Mouse (Mus musculus): Measurements from ENCODE around the gene Mnt.

Gene Mnt

DNA sequence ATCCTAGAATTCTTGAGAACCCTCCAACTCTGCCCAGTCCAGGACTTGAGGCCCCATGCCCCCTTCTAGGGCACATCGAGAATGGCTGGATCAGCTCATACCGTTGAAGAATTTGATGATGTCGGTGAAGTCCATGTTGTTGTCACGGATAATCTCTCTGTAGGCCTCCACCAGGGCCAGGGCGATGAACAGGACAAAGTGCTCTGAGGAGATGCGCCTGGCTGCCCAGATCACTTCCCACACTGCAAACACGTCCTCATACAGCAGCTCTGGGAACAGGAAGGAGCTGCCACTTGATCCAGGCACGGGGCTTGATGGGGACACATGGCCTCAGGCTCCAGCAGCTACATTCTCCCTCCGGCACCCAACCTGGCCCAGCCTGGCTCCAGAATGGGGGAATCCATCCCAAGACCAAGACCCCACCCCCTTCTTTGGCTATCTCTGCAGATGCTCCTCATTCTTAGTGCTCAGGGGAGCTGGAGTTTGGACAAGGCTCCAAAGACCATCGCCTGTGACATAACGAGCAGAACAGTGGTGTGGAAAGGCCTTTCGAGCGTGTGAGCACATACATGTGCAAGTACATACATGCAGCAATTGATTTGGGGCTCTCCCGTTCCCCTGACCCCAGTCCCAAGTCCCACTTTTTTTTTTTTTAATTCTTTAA, 20.4 kb downstream of the Mnt start:
- no peak for DNase-seq

- no peak for DNase-seq
Observed at GRCm38 (mm10) chr11:74857756-74858155, 27.0 kb downstream of the Mnt start.

DNA sequence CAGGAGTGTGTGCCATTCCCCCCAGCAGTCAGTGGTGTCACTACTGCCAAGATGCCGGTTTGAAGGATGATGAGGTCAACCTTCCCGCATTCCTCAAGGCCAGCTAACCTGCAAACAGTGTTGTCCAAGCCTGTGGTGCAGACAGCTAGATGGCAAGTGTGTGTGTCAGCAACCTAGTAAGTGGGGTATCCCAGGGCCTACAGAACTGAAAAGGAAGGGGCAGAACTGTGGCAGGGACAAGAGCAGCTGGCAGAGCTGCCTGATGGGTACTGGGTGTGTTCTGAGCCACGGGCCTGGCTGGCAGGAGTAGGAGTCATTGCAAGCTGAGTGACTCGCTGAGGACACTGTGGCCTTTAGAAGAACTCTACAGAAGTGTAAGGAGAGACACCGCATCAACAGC, 31.4 kb downstream of the Mnt start:
- no peak for DNase-seq

GRCm38 (mm10) chr11:74863471-74863870, 32.8 kb downstream of the Mnt start:
- DNase-seq, result peak; percentile 53

DNA sequence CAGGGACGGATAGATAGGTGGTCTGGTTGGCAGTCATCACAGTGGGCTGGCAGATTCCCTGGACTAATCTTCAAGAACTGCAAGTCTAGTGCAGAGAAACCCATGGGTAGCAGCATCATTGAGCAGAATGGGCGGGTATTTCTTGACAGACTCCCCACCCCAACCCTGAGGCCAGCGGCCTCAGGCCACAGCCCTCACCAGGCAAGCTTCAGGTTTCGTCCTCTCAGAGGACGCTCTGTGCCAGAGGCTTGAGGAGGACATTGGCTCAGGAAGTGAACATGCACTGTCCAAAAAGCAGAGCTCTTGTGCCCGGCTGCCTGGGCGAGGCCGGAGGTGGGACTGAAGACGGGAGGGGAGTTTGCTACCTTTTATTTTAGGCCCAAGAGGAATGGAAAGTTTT, 33.7 kb downstream of the Mnt start:
- DNase-seq, result no peak

GRCm38 (mm10) chr11:74865252-74865651, 34.5 kb downstream of the Mnt start:
- no peak for DNase-seq

- DNase-seq, result peak; percentile 75
Observed at GRCm38 (mm10) chr11:74866640-74867039, 35.9 kb downstream of the Mnt start.

GRCm38 (mm10) chr11:74867181-74867580, 36.5 kb downstream of the Mnt start:
- peak; percentile 9 for DNase-seq

DNA sequence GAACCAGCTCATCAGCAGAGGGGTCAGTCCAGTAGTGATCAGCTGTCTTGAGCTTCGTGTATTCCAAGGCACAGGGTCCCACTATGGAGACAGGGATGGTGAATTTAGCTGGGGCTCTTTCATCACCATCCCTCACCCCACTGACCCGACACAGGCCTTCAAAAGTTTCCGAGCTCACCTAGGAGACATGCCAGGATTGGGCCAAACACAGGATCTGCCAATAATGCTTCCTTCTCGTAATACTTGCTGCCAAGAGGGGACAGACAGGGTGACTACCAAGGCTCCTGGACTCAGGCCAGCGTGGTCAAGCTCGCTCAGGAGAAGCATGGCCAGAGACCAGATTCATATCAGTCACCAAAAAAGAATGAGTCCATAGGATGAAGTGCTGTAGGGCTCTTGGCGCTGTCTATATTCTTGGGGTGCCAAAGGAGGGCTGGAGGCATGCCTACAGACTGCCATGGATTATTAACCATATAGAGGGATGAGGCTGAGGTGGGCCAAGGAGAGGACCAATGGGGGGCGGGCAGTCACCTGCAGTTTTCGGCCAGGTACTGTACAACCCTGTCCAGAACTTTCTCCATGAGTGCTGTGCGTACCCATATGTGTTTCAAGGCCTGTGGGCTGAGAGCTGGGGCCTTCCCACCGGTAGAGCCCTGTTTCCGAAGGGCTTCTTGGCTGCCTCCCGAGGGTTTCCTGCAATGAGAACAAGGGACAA, 37.5 kb downstream of the Mnt start:
- no peak for DNase-seq

DNA sequence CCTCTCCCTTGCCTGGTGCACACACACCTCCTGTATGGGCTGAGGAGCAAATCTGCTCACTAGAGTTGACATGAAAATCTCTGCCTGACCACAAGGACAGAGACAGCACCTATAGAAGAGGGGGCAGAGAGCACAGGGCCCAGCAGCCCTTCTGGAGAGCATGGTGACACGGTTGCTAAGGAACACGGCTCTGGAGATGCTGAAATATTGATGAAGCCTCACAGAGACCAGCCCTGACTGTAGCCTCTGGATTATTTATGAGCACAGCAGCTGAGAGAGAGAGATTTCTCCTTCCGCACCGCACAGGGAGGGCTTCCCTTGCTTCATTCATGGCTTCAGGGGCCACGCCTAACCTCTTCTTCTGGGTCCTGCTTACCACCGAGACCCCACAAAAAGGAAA, 38.9 kb downstream of the Mnt start:
- no peak for DNase-seq

- no peak for DNase-seq
Observed at GRCm38 (mm10) chr11:74870544-74870943, 39.8 kb downstream of the Mnt start.

DNA sequence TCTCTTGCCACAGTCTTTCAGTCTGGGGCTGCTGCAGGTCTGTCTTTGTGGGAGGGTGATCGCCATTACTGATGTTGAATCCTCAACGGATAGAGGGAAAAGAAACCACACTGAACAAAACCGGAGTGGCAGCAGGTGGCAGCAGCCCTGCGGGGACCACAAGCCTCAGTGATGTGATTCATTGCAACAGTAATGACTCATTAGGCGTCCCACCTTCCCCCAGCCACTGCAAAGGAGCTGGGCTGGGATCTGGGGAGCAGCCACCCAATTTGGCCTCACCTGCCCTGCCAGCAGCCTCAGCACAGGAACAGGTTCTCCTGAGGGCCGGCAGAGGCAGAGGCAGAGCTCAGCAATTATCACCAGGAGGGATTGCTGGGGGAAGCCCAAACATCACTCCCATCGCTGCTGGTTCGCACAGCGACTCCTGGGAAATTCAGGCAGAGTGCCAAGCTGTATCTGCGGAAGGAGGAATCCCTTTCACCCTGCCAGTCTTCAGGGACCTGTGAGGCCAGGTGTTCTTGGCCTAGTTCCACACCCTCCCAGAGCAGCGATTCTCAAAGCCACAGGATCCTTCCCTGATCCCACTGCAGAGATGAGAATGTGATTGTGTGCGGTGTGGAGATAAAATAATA, 40.4 kb downstream of the Mnt start:
- peak; percentile 26 for DNase-seq

- DNase-seq, result no peak
Observed at GRCm38 (mm10) chr11:74874630-74875029, 43.9 kb downstream of the Mnt start.

DNA sequence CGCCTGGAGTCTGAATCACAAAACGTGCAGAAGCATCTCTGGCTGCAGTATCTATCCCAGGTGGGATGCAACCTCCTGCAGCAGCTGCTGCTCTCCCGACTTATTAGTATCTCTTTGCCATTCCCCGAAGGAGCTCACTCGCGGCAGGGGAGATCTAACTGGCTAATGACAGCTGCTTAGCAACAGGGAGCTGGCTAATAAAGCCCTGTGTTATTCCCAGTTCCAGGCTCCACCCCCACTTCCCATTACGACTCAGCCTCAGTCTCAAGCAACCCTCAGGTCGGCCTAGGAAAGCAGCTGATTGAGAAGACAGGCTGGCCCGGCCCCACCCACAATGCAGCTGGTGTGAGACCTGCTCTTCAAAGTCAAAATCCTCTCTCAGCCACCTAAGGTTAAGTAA, 46.1 kb downstream of the Mnt start:
- DNase-seq, result peak; percentile 36

GRCm38 (mm10) chr11:74880999-74881398, 50.3 kb downstream of the Mnt start:
- no peak for DNase-seq

- no peak for DNase-seq
Observed at GRCm38 (mm10) chr11:74881979-74882378, 51.3 kb downstream of the Mnt start.

DNA sequence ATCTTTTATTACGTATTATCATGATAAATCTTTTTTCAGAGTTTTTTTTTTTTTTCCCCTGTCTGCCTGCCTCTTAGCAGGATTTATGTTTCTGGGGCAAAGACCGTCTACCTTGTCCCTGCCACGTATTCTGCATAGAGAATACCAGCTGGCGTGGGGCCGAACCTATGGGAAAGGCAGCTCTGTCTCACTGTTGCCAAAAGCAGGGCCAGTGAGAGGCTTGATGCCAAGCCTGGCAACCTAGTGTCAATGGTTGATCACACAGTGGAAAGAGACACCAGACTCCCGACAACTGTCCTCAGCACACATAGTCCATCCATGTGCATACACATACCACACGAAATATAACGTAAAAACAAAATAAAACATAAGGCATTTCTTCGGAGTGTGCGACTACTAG, 52.4 kb downstream of the Mnt start:
- DNase-seq, result no peak

- no peak for DNase-seq
Observed at GRCm38 (mm10) chr11:74894619-74895018, 63.9 kb downstream of the Mnt start.
